Mouse (Mus musculus): ENCODE data around the gene Dnal1. TPM values are rescaled to one million over a fixed set of nuclear protein-coding genes. Genes with fewer than 3 reads are reported as not detected.

Gene Dnal1
- polyA plus RNA-seq, 1 experiment from 2014 or later, result 0.23 TPM

DNA sequence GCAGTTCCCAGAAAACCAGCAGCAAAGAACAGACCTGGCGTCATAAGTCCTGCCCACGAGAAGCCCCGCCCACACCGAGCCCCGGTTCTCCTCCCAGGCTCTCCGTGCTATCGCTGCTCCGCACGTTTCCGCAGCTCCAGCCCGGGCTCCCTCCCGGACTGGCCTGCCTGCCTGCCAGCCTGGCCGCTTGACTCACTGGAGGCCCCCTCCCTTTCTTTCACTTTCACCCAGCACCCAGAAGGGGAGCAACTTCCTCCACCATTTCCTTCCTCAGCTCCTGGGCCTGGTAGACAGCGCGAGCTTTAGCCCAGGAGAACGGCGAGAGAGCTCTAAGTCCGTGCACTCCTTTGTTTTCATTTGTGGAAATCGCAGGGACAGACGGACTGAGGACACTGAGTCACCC, 61.5 kb downstream of the Dnal1 start:
- ATAC-seq (ENCODE audit: insufficient read depth), result peak; percentile 89
- peak overlapping the region; percentile 62 for H3K4me3 ChIP-seq (replicated peaks)
- peaks cover 39% of the 10 kb centered on the region for H3K36me3 ChIP-seq (replicated peaks)
- no peaks in the 10 kb centered on the region for H3K27me3 ChIP-seq
- peaks cover 95% of the 10 kb centered on the region for H3K4me1 ChIP-seq (replicated peaks)
- peak overlapping the region; percentile 99 for H3K27ac ChIP-seq (replicated peaks)
- H3K4me2 ChIP-seq, result peak overlapping the region; percentile 87
- no peaks in the 10 kb centered on the region for H3K9me3 ChIP-seq (replicated peaks)
- WGBS (ENCODE audit: insufficient replicate concordance), result 0% methylated on average over 20 of the region's 20 CpGs
- peak overlapping the region; percentile 80 for H3K9ac ChIP-seq

DNA sequence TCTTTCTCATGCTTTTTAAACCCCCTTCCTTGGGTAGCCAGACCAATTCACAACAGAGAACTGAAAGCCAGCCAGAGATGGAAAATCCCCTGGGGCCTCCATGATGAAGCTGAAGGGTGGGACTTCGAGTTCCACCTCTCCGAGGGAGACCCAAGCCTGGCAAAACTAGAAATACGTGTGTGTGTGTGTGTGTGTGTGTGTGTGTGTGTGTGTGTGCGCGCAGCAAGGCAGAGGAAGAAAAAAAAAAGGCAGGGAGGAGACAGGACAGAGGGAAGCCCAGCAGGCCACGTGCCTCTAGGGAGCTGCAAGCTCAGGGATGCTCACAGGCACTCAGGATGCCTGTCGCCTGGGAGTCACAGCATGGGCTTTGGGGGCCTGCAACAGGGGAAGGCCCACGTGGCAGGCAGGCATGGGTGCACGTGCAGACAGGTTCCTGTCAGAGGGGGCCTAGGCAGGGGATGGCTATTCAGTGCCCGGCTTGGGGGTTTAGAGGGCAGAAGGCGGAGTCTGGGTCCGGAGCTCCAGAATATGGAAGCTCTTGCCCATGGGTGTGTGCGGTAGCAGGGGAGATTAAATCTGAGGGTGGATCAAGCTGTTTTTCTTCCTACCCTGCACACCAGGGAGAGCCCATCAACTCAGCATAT, 62.1 kb downstream of the Dnal1 start:
- Histone ChIP-seq H3K4me1 (replicated peaks) (peaks cover 97% of the 10 kb centered on the region), H3K4me3 (replicated peaks) (peak overlapping the region; percentile 62), H3K9ac (peak overlapping the region; percentile 80), H3K27me3 (no peaks in the 10 kb centered on the region), H3K4me2 (peak overlapping the region; percentile 87), H3K9me3 (replicated peaks) (no peaks in the 10 kb centered on the region), H3K36me3 (replicated peaks) (peaks cover 35% of the 10 kb centered on the region), H3K27ac (replicated peaks) (peak overlapping the region; percentile 99)
- peak; percentile 35 for ATAC-seq (ENCODE audit: insufficient read depth)
- WGBS (ENCODE audit: insufficient replicate concordance), result 3% methylated on average over 13 of the region's 13 CpGs

DNA sequence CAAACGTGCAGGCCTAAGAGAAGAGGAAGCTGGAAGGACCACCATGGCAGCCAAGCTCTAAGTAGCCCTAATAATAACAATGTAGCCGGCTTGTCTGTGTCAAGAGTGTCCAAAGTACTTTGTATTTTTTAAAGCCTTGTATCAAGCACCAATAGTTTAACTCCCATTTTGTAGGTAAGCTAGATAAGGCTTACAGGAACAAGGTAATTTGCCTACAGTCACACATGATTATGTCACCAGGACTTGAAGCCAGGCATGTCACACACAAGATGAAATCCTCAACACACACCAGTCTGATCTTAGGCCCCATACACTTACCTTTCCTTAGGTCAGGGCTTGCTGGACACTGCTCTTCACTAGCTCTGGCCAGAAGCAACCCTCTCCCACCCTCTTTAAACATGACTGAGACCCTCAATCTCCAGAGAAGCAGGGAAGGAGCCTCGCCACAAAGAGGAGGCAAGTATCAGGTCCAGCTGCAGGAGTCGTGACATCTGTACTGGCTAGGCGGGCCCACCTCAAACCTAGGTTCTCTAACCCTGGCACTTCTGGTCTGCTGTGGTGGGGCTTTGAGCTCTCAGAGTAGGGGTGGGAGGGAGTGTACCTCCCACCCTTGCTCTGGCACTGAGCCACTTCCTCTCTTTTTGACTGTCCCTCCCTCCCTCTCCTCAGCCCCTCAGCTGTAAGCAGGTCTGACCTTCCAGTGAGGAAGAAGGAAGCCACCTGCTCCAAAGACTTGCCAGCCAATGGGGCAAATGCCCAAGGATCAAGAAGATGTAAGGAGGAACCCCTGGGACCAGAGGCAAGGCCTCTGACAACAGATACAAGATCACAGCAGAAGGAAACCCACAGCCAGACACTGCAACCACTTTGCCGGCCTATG, 63.0 kb downstream of the Dnal1 start:
- Histone ChIP-seq H3K9me3 (replicated peaks) (no peaks in the 10 kb centered on the region), H3K4me3 (replicated peaks) (peak overlapping the region; percentile 62), H3K9ac (peak overlapping the region; percentile 80), H3K4me2 (peak overlapping the region; percentile 87), H3K27me3 (no peaks in the 10 kb centered on the region), H3K36me3 (replicated peaks) (peaks cover 35% of the 10 kb centered on the region), H3K27ac (replicated peaks) (peak overlapping the region; percentile 99), H3K4me1 (replicated peaks) (peaks cover 98% of the 10 kb centered on the region)
- no peak for ATAC-seq (ENCODE audit: insufficient read depth)
- 21% methylated on average over 6 of the region's 6 CpGs for WGBS (ENCODE audit: insufficient replicate concordance)

DNA sequence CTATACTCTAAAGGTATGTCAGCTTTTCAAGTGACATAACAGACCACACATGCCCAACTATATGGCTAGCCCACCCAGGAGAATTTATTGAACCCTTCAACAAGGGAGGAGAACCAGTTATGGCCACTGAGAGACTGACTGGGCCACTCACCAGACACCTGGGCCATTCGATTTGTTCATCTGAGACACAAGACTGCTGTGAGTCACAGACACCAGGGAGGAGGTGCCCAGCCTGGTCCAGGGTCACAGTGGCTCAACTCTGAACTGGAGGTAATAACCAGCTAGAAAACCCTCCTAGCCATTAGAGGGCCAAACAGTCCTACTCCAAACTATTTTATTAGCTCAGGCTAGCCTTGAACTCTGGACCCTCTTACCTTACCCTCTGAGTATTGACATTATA, 63.9 kb downstream of the Dnal1 start:
- H3K4me1 ChIP-seq (replicated peaks), result peaks cover 97% of the 10 kb centered on the region
- 36% methylated on average over 1 of the region's 1 CpGs for WGBS (ENCODE audit: insufficient replicate concordance)
- ATAC-seq (ENCODE audit: insufficient read depth), result no peak
- H3K27ac ChIP-seq (replicated peaks), result peak overlapping the region; percentile 99
- peaks cover 31% of the 10 kb centered on the region for H3K36me3 ChIP-seq (replicated peaks)
- H3K9ac ChIP-seq, result peak overlapping the region; percentile 80; the same call in 1 of the 2 replicates
- no peaks in the 10 kb centered on the region for H3K9me3 ChIP-seq (replicated peaks)
- no peaks in the 10 kb centered on the region for H3K27me3 ChIP-seq
- H3K4me3 ChIP-seq (replicated peaks), result no peak overlapping the region
- H3K4me2 ChIP-seq, result peak overlapping the region; percentile 87

DNA sequence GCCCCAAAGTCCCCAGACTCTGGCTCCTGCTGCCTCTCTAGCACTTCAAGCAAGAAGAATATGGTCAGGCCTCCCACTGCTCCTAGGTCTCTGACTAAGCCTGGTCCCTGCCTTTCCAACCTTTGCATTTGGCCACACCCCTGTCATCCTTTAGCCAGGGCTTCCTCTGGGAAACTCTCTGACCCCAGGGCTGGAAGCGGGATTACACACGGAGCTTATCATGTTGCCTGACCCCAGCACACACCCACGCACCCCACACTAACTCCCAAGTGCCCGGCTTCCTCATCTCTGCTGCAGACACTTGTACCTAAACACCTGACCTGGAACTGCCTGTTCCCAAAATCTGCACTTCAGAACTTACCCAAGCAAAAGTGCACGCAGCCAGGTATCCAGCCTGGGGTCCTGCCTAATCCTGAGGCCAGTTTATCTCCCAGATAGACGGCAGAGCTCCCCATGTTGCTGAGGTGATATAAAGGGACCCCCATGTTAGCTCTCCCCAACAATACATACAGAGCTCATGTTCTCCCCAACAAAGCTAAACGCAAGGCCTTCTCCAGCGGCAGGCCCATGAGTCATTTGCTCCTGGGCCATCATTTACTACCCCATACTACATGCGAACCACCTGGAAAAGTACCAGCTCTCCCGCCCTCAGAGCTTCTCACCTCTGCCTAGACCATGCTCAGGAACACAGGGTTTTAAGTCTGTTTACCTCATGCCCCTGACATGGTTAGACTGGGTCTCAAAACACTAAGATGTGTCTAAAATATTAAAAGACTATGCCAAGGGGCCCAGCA, 64.7 kb downstream of the Dnal1 start:
- 48% methylated on average over 10 of the region's 10 CpGs for WGBS (ENCODE audit: insufficient replicate concordance)
- Histone ChIP-seq H3K4me1 (replicated peaks) (peaks cover 93% of the 10 kb centered on the region), H3K4me2 (peak overlapping the region; percentile 33), H3K4me3 (replicated peaks) (no peak overlapping the region), H3K36me3 (replicated peaks) (peaks cover 28% of the 10 kb centered on the region), H3K9me3 (replicated peaks) (no peaks in the 10 kb centered on the region), H3K27ac (replicated peaks) (peak overlapping the region; percentile 99), H3K9ac (peak overlapping the region; percentile 30; the same call in 1 of the 2 replicates), H3K27me3 (no peaks in the 10 kb centered on the region)
- no peak for ATAC-seq (ENCODE audit: insufficient read depth)

DNA sequence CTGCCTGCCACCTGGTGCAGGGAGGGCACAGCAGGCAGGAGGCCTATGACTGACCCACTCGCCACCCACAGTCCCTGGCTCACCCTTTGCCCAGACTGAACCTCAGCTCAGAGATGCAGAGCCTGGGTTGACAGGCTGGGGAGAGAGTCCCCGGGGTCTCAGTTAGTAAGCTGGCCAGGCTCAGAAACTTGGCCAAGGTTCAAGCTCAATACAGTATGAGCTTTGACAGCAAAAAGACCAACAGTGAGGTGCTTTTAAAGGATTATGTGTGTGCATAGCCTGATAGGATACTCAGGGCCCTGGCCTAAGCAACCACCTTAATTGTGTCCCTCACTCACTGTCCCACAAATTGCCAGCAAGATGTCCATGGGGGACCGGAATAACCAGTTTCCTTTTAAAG, 65.9 kb downstream of the Dnal1 start:
- WGBS (ENCODE audit: insufficient replicate concordance), result 66% methylated on average over 3 of the region's 3 CpGs
- peaks cover 33% of the 10 kb centered on the region for H3K36me3 ChIP-seq (replicated peaks)
- no peak for ATAC-seq (ENCODE audit: insufficient read depth)
- H3K9me3 ChIP-seq (replicated peaks), result no peaks in the 10 kb centered on the region
- peak overlapping the region; percentile 45 for H3K4me2 ChIP-seq
- H3K27ac ChIP-seq (replicated peaks), result peak overlapping the region; percentile 78
- no peaks in the 10 kb centered on the region for H3K27me3 ChIP-seq
- peaks cover 91% of the 10 kb centered on the region for H3K4me1 ChIP-seq (replicated peaks)
- peak overlapping the region; percentile 24 for H3K9ac ChIP-seq
- no peak overlapping the region for H3K4me3 ChIP-seq (replicated peaks)

- no peaks in the 10 kb centered on the region for H3K27me3 ChIP-seq
- H3K9ac ChIP-seq, result peak overlapping the region; percentile 24
- H3K4me2 ChIP-seq, result peak overlapping the region; percentile 45
- whole genome bisulfite sequencing (ENCODE audit: insufficient replicate concordance), result 12% methylated on average over 8 of the region's 8 CpGs
- H3K27ac ChIP-seq (replicated peaks), result peak overlapping the region; percentile 78
- H3K4me3 ChIP-seq (replicated peaks), result 0 out of 2 replicates have a peak overlapping the region, but pooled peaks have one; percentile 2
- ATAC-seq (ENCODE audit: insufficient read depth), result peak; percentile 67
- H3K4me1 ChIP-seq (replicated peaks), result peaks cover 89% of the 10 kb centered on the region
- peaks cover 41% of the 10 kb centered on the region for H3K36me3 ChIP-seq (replicated peaks)
- H3K9me3 ChIP-seq (replicated peaks), result no peaks in the 10 kb centered on the region
Measured at GRCm38 (mm10) chr12:84180701-84181435, 66.7 kb downstream of the Dnal1 start.

- WGBS (ENCODE audit: insufficient replicate concordance), result 72% methylated on average over 6 of the region's 6 CpGs
Measured at GRCm38 (mm10) chr12:84181999-84182398, 67.8 kb downstream of the Dnal1 start.

DNA sequence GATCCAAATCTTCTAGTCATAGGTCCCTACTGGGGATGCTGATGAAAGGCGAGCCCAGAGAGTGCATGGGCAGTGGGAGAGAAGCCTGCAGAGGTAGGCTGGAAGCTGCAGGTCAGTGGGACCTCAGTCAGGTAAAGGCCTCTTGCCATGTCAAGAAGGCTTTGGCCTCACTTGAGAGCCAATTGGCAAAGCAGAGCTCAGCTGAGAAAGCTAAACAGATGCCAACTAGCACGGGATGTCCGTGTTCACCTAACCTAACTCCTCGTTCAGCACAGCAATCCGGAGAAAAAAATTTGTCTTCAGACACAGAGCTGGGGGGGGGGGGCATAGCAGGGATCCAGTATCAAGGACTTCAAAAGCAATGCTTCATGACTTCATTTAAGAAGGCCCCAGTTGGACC, 70.8 kb downstream of the Dnal1 start:
- Histone ChIP-seq H3K4me1 (replicated peaks) (peaks cover 87% of the 10 kb centered on the region), H3K27ac (replicated peaks) (no peak overlapping the region), H3K4me3 (replicated peaks) (no peak overlapping the region), H3K36me3 (replicated peaks) (peaks cover 74% of the 10 kb centered on the region), H3K27me3 (no peaks in the 10 kb centered on the region), H3K9ac (no peak overlapping the region), H3K4me2 (no peak overlapping the region), H3K9me3 (replicated peaks) (no peaks in the 10 kb centered on the region; the same call in 1 of the 2 replicates)
- 81% methylated on average over 5 of the region's 5 CpGs for WGBS (ENCODE audit: insufficient replicate concordance)
- ATAC-seq (ENCODE audit: insufficient read depth), result no peak

More at GRCm38 (mm10) chr12:84181999-84182398, 67.8 kb downstream of the Dnal1 start:
- Histone ChIP-seq H3K4me1 (replicated peaks) (peaks cover 87% of the 10 kb centered on the region), H3K9me3 (replicated peaks) (no peaks in the 10 kb centered on the region; the same call in 1 of the 2 replicates), H3K4me2 (peak overlapping the region; percentile 45), H3K4me3 (replicated peaks) (no peak overlapping the region), H3K9ac (0 out of 2 replicates have a peak overlapping the region, but pooled peaks have one; percentile 25), H3K27me3 (no peaks in the 10 kb centered on the region), H3K36me3 (replicated peaks) (peaks cover 52% of the 10 kb centered on the region), H3K27ac (replicated peaks) (peak overlapping the region; percentile 78)
- no peak for ATAC-seq (ENCODE audit: insufficient read depth)

DNA sequence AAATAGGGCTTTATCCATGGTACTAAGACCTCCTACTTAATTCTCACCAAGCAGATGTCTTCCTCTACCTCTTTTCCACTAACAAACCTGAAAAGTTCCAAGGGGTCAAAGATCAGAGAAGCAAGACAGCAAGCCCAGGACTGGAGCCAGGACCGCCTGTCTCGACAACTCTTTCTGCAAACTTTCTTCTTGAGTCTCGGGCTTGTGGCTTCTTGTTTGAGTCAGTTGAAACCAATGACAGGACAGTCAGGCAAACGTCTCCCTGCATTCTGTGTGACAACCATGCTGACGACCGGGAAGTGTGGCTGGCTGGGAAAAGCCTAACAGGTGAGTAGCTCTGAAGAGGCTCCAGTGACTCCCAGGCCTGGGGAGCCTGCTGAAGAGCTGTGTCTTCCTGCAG, 71.4 kb downstream of the Dnal1 start:
- H3K4me2 ChIP-seq, result no peak overlapping the region
- no peak overlapping the region for H3K9ac ChIP-seq
- 0 out of 2 replicates have a peak overlapping the region, but pooled peaks have one; percentile 1 for H3K27ac ChIP-seq (replicated peaks)
- H3K36me3 ChIP-seq (replicated peaks), result peaks cover 80% of the 10 kb centered on the region
- H3K9me3 ChIP-seq (replicated peaks), result no peaks in the 10 kb centered on the region; the same call in 1 of the 2 replicates
- peaks cover 87% of the 10 kb centered on the region for H3K4me1 ChIP-seq (replicated peaks)
- WGBS (ENCODE audit: insufficient replicate concordance), result 76% methylated on average over 6 of the region's 6 CpGs
- no peak overlapping the region for H3K4me3 ChIP-seq (replicated peaks)
- ATAC-seq (ENCODE audit: insufficient read depth), result no peak
- no peaks in the 10 kb centered on the region for H3K27me3 ChIP-seq
